Mouse (Mus musculus) olfactory bulb, adult 2 months (tissue): ENCODE measurements around the gene Pdzd2.

Source experiments
- CTCF ChIP-seq: fragments of 200-500 bp; IDR thresholded peaks from 2 replicates; pipeline ENCODE4 v1.5.1; 2012; ENCODE audit warnings: low read depth, mild to moderate bottlenecking, low read length, moderate library complexity; ENCODE audit not compliant: insufficient read depth
- POLR2A ChIP-seq: fragments of 200-500 bp; IDR thresholded peaks from 2 replicates; pipeline ENCODE4 v1.6.1; 2012; ENCODE audit warnings: mild to moderate bottlenecking, low read depth, low read length, moderate library complexity; ENCODE audit not compliant: insufficient read depth

DNA sequence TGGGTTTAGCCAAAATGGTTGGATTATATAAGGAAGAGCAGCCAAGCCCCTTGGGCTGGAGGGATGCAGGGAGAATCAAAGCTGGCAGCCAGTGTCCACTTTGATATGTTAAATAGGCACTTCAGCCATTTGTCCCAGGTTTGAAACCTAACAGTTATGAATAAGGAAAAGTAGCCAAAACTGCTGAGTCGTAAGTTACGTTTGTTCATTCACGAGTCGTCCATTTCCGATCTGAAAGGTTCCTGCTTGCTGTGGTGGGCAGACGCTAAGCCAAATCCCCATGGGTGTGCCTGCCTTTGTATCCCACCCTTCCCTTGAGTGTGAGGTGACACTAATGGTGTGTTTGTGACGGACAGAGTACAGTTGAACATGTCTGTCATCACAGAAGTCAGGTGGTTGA lies 428.3 kb downstream of the Pdzd2 start:
- TF ChIP-seq CTCF (no peak), POLR2A (no peak)
